In genomic region chr3:122497871-122498270, GRCm38 (mm10) we compare ENCODE assay signal across 15 mouse cellular contexts.
DNase-seq lines count a peak whose midpoint lies in the region; ATAC-seq and TF ChIP-seq lines count a peak whose summit lies in the region.
"Had no signal": no experiment of that assay in that cellular context is flagged by ENCODE, and none has a peak within 500 bp of the region (broad histone marks: within the 10 kb centered on the region; RNA-seq: fewer than 3 reads in every experiment).

No protein-coding gene starts in this region.

- H3ac ChIP-seq in myocyte (ENCODE audit: control insufficient read depth, insufficient read length) = no peak overlapping the region

- DNase-seq in heart, adult 18-20 months = peak; percentile 34 to 67
- no peak for DNase-seq in liver, embryonic 11.5 days (ENCODE audit: low spot score)
- DNase-seq in adrenal gland, postnatal 10 days = peak; percentile 77
- DNase-seq in hindbrain, embryonic 14.5 days (ENCODE audit: low spot score) = no peak
- DNase-seq: cerebellum, adult 11 months; cerebellum, postnatal 25 days had no signal

- no peak overlapping the region for H3K4me3 ChIP-seq in heart, embryonic 11.5 days (ENCODE audit: low read depth, low read length)
- no peak overlapping the region for H3K4me3 ChIP-seq in liver, embryonic 16.5 days (ENCODE audit: low read depth, low read length)
- H3K4me3 ChIP-seq in liver, embryonic 11.5 days (ENCODE audit: low read depth, low read length) = no peak overlapping the region
- H3K4me3 ChIP-seq in myocyte = no peak overlapping the region
- H3K4me3 ChIP-seq in hindbrain, embryonic 14.5 days (replicated peaks; ENCODE audit: low read length) = no peak overlapping the region
- H3K4me3 ChIP-seq: heart, embryonic 15.5 days; midbrain, embryonic 13.5 days had no signal

- ATAC-seq in heart, embryonic 11.5 days (replicated peaks; ENCODE audit: insufficient number of reproducible peaks, low FRiP score, low TSS enrichment) = no peak
- peak; percentile 47 for ATAC-seq in liver, embryonic 16.5 days (ENCODE audit: low read depth)
- no peak for ATAC-seq in liver, embryonic 11.5 days (replicated peaks; ENCODE audit: low FRiP score)
- ATAC-seq in hindbrain, embryonic 14.5 days (ENCODE audit: low FRiP score) = no peak
- ATAC-seq in megakaryocyte, adult 5-6 weeks (ENCODE audit: poor library complexity, severe bottlenecking) = no peak
- ATAC-seq: forebrain, embryonic 16.5 days; hindbrain, postnatal 0 days; midbrain, embryonic 13.5 days had no signal

- TF ChIP-seq POLR2A in myocyte (IDR thresholded peaks at IDR 0.05; ENCODE audit: insufficient read length, low read depth) = no peak

- no peaks in the 10 kb centered on the region for H3K4me1 ChIP-seq in heart, embryonic 11.5 days (ENCODE audit: control insufficient read depth, insufficient read depth, low read length)
- H3K4me1 ChIP-seq in liver, embryonic 16.5 days (ENCODE audit: control insufficient read depth, low read depth, low read length) = no peaks in the 10 kb centered on the region
- no peaks in the 10 kb centered on the region for H3K4me1 ChIP-seq in liver, embryonic 11.5 days (replicated peaks; ENCODE audit: control insufficient read depth, insufficient read depth, low read length)
- peaks cover 4% of the 10 kb centered on the region for H3K4me1 ChIP-seq in hindbrain, embryonic 14.5 days (replicated peaks; ENCODE audit: control insufficient read depth, insufficient read depth, low read length)
- H3K4me1 ChIP-seq: heart, embryonic 15.5 days had no signal

- H3K4me2 ChIP-seq in heart, embryonic 11.5 days = no peak overlapping the region
- H3K4me2 ChIP-seq in liver, embryonic 16.5 days (ENCODE audit: low read depth, low read length) = no peak overlapping the region
- H3K4me2 ChIP-seq in liver, embryonic 11.5 days = no peak overlapping the region
- peak overlapping the region; percentile 58 for H3K4me2 ChIP-seq in myocyte (ENCODE audit: low read depth)
- H3K4me2 ChIP-seq in hindbrain, embryonic 14.5 days (replicated peaks) = no peak overlapping the region
- H3K4me2 ChIP-seq: heart, embryonic 15.5 days; midbrain, embryonic 13.5 days had no signal

- H3K36me3 ChIP-seq in heart, embryonic 11.5 days (ENCODE audit: control insufficient read depth, insufficient read depth, low read length) = no peaks in the 10 kb centered on the region
- no peaks in the 10 kb centered on the region for H3K36me3 ChIP-seq in liver, embryonic 16.5 days (ENCODE audit: control insufficient read depth, insufficient read depth)
- H3K36me3 ChIP-seq in liver, embryonic 11.5 days (ENCODE audit: control insufficient read depth, insufficient read depth, low read length) = no peaks in the 10 kb centered on the region
- no peaks in the 10 kb centered on the region for H3K36me3 ChIP-seq in myocyte (ENCODE audit: control insufficient read depth, insufficient read depth)
- H3K36me3 ChIP-seq in hindbrain, embryonic 14.5 days (replicated peaks; ENCODE audit: control insufficient read depth, insufficient read depth) = no peaks in the 10 kb centered on the region
- H3K36me3 ChIP-seq: heart, embryonic 15.5 days; midbrain, embryonic 13.5 days had no signal

- no peaks in the 10 kb centered on the region for H3K9me3 ChIP-seq in heart, embryonic 11.5 days (replicated peaks; ENCODE audit: control insufficient read depth, low read length)
- no peaks in the 10 kb centered on the region for H3K9me3 ChIP-seq in liver, embryonic 16.5 days (replicated peaks; ENCODE audit: control insufficient read depth, low read length)
- no peaks in the 10 kb centered on the region for H3K9me3 ChIP-seq in liver, embryonic 11.5 days (ENCODE audit: control insufficient read depth, low read length)
- H3K9me3 ChIP-seq in hindbrain, embryonic 14.5 days (ENCODE audit: control insufficient read depth, low read length) = no peaks in the 10 kb centered on the region
- H3K9me3 ChIP-seq: heart, embryonic 15.5 days; midbrain, embryonic 13.5 days had no signal

- H3K27ac ChIP-seq in heart, embryonic 11.5 days (ENCODE audit: low read depth, low read length) = no peak overlapping the region
- H3K27ac ChIP-seq in liver, embryonic 16.5 days (ENCODE audit: low read length) = no peak overlapping the region
- no peak overlapping the region for H3K27ac ChIP-seq in liver, embryonic 11.5 days (ENCODE audit: low read depth, low read length)
- no peak overlapping the region for H3K27ac ChIP-seq in hindbrain, embryonic 14.5 days
- H3K27ac ChIP-seq: heart, embryonic 15.5 days; hindbrain, postnatal 0 days; kidney, postnatal 0 days; midbrain, embryonic 13.5 days had no signal

- H3K79me2 ChIP-seq in myocyte (ENCODE audit: control insufficient read depth, insufficient read depth) = peaks cover 94% of the 10 kb centered on the region

- H3K27me3 ChIP-seq in heart, embryonic 11.5 days (ENCODE audit: control insufficient read depth, insufficient read depth, low read length) = no peaks in the 10 kb centered on the region; the same call in 1 of the 2 replicates
- no peaks in the 10 kb centered on the region for H3K27me3 ChIP-seq in liver, embryonic 16.5 days (ENCODE audit: control insufficient read depth, insufficient read depth, low read depth, low read length)
- no peaks in the 10 kb centered on the region for H3K27me3 ChIP-seq in liver, embryonic 11.5 days (replicated peaks; ENCODE audit: control insufficient read depth, insufficient read depth, low read length)
- no peaks in the 10 kb centered on the region for H3K27me3 ChIP-seq in myocyte (ENCODE audit: control insufficient read depth, insufficient read depth, insufficient read length)
- H3K27me3 ChIP-seq in hindbrain, embryonic 14.5 days (ENCODE audit: control insufficient read depth, insufficient read depth, low read length) = no peaks in the 10 kb centered on the region
- H3K27me3 ChIP-seq: heart, embryonic 15.5 days; midbrain, embryonic 13.5 days had no signal

- 79% methylated on average over 6 of the region's 6 CpGs for WGBS in heart, embryonic 11.5 days (ENCODE audit: insufficient replicate concordance)
- 43% methylated on average over 6 of the region's 6 CpGs for WGBS in liver, embryonic 16.5 days (ENCODE audit: insufficient replicate concordance)
- 68% methylated on average over 6 of the region's 6 CpGs for WGBS in liver, embryonic 11.5 days
- WGBS in hindbrain, embryonic 14.5 days = 83% methylated on average over 6 of the region's 6 CpGs

- H3K9ac ChIP-seq in heart, embryonic 11.5 days (ENCODE audit: low read depth, low read length) = no peak overlapping the region
- H3K9ac ChIP-seq in liver, embryonic 16.5 days (ENCODE audit: low read depth, low read length) = no peak overlapping the region
- no peak overlapping the region for H3K9ac ChIP-seq in liver, embryonic 11.5 days (ENCODE audit: low read depth, low read length)
- H3K9ac ChIP-seq in hindbrain, embryonic 14.5 days = no peak overlapping the region
- H3K9ac ChIP-seq: heart, embryonic 15.5 days; midbrain, embryonic 13.5 days had no signal

TF ChIP-seq in myocyte, 11 proteins besides CTCF, POLR2A, EP300 and RAD21:
- no peak for TF ChIP-seq TCF3 (IDR thresholded peaks at IDR 0.05; ENCODE audit: insufficient read length, low read depth)
TF ChIP-seq in myocyte: peak in this region for 0.

Comparison
In these comparisons a context has a peak if more than half of its experiments do, and no peak if none do; other contexts are left out.
1. DNase-seq: peak in heart, adult 18-20 months (2 of 2) and adrenal gland, postnatal 10 days (single experiment); none in liver, embryonic 11.5 days (single experiment) and hindbrain, embryonic 14.5 days (single experiment).